Mouse (Mus musculus): ENCODE data around the gene Icam2.

DNA sequence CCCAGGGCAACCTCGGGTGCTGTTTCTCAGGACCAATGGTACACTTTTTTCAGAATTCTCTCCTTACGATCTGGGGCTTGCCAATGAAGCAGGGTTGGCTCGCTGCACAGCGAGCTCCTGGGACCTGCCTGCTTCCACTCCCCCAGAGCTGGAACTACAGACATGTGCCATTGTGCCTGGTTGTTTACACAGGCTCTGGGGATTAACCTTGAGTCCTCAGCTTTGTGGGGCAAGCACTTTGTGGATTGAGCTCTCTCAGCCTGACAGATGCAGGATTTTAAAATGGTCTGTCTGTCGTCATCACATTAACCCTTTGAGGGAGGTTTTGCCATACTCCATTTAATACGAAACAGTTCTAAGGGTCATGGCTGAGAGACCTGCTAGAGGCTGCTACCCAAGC, 43.0 kb downstream of the Icam2 start:
- TF ChIP-seq ZMIZ1 (IDR thresholded peaks at IDR 0.05; ENCODE audit: low read depth, low read length), result no peak
- TF ChIP-seq ZNF384 (IDR thresholded peaks at IDR 0.05; ENCODE audit: low read depth, low read length), result no peak
- TF ChIP-seq POLR2A (IDR thresholded peaks at IDR 0.05; ENCODE audit: low read depth, low read length), result no peak
